9 mouse cellular contexts compared by ENCODE assay signal in genomic region chr12:112742768-112743167, GRCm38 (mm10). TPM values are rescaled to one million over a fixed set of nuclear protein-coding genes. Genes with fewer than 3 reads are reported as not detected.
A peak's percentile ranks its signal among the peaks of the same experiment; 100 is the strongest.
DNase-seq lines count a peak whose midpoint lies in the region; ATAC-seq and TF ChIP-seq lines count a peak whose summit lies in the region.
"Had no signal": no experiment of that assay in that cellular context is flagged by ENCODE, and none has a peak within 500 bp of the region (broad histone marks: within the 10 kb centered on the region; RNA-seq: fewer than 3 reads in every experiment).

No protein-coding gene starts in this region.

- H3K9me3 ChIP-seq in lung, postnatal 0 days (ENCODE audit: low read length): no peaks in the 10 kb centered on the region
- H3K9me3 ChIP-seq in hindbrain, embryonic 14.5 days (ENCODE audit: control insufficient read depth, low read length): no peaks in the 10 kb centered on the region

- H3K4me3 ChIP-seq in lung, postnatal 0 days (ENCODE audit: low read depth, low read length): no peak overlapping the region
- H3K4me3 ChIP-seq in hindbrain, embryonic 14.5 days (replicated peaks; ENCODE audit: low read length): no peak overlapping the region
- no peak overlapping the region for H3K4me3 ChIP-seq in small intestine, adult 2 months (ENCODE audit: low read depth, low read length)

- peak; percentile 3; the same call in 1 of the 2 replicates for ATAC-seq in lung, postnatal 0 days
- ATAC-seq in hindbrain, embryonic 14.5 days (ENCODE audit: low FRiP score): peak; percentile 3; the same call in 1 of the 2 replicates
- no peak for ATAC-seq in erythroid progenitor cell, adult 5-6 weeks (replicated peaks; ENCODE audit: low FRiP score, poor library complexity, severe bottlenecking)

- no peaks in the 10 kb centered on the region for H3K27me3 ChIP-seq in lung, postnatal 0 days (replicated peaks; ENCODE audit: insufficient read depth, low read length)
- no peaks in the 10 kb centered on the region for H3K27me3 ChIP-seq in hindbrain, embryonic 14.5 days (ENCODE audit: control insufficient read depth, insufficient read depth, low read length)
- no peaks in the 10 kb centered on the region for H3K27me3 ChIP-seq in small intestine, adult 2 months (ENCODE audit: control insufficient read depth, insufficient read depth, low read length)

- no peak overlapping the region for H3K27ac ChIP-seq in lung, postnatal 0 days (ENCODE audit: low read length)
- H3K27ac ChIP-seq in hindbrain, embryonic 14.5 days: peak overlapping the region; percentile 45; the same call in 1 of the 2 replicates
- peak overlapping the region; percentile 8; the same call in 1 of the 2 replicates for H3K27ac ChIP-seq in small intestine, adult 2 months (ENCODE audit: insufficient read depth, low read depth, low read length)

- TF ChIP-seq EP300 in lung, postnatal 0 days (IDR thresholded peaks at IDR 0.05): no peak

- TF ChIP-seq CTCF in lung, postnatal 0 days (IDR thresholded peaks at IDR 0.05): no peak
- TF ChIP-seq CTCF in small intestine, adult 2 months (IDR thresholded peaks at IDR 0.05; ENCODE audit: extremely low read depth, insufficient read length, insufficient replicate concordance, low read depth, low read length): no peak

- H3K36me3 ChIP-seq in lung, postnatal 0 days (ENCODE audit: insufficient read depth, low read length): peaks cover 19% of the 10 kb centered on the region; the same call in 1 of the 2 replicates
- peaks cover 66% of the 10 kb centered on the region for H3K36me3 ChIP-seq in hindbrain, embryonic 14.5 days (replicated peaks; ENCODE audit: control insufficient read depth, insufficient read depth)
- H3K36me3 ChIP-seq in small intestine, adult 2 months (ENCODE audit: control insufficient read depth, insufficient read depth, low read length): peaks cover 34% of the 10 kb centered on the region

- DNase-seq in adrenal gland, postnatal 25 days: peak; percentile 1
- no peak for DNase-seq in adrenal gland, adult 2 months
- DNase-seq in lung, postnatal 0 days (ENCODE audit: low spot score): no peak
- no peak for DNase-seq in lung, adult 18-20 months
- DNase-seq in hindbrain, embryonic 14.5 days (ENCODE audit: low spot score): no peak
- no peak for DNase-seq in natural killer cell, adult 2 months (ENCODE audit: low spot score in 2 of 2)

- no peak for TF ChIP-seq POLR2A in small intestine, adult 2 months (IDR thresholded peaks at IDR 0.05; ENCODE audit: low read depth, low read length)

- no peak overlapping the region for H3K4me2 ChIP-seq in lung, postnatal 0 days (replicated peaks; ENCODE audit: low read depth, low read length)
- no peak overlapping the region for H3K4me2 ChIP-seq in hindbrain, embryonic 14.5 days (replicated peaks)

- no peak overlapping the region for H3K9ac ChIP-seq in lung, postnatal 0 days (replicated peaks; ENCODE audit: low read depth)
- H3K9ac ChIP-seq in hindbrain, embryonic 14.5 days: no peak overlapping the region

- WGBS in lung, postnatal 0 days: 59% methylated on average over 6 of the region's 6 CpGs
- WGBS in hindbrain, embryonic 14.5 days: 69% methylated on average over 6 of the region's 6 CpGs
- 52% methylated on average over 6 of the region's 6 CpGs for WGBS in small intestine, adult 2 months

- H3K4me1 ChIP-seq in lung, postnatal 0 days (ENCODE audit: insufficient read depth, low read depth, low read length): no peaks in the 10 kb centered on the region
- peaks cover 10% of the 10 kb centered on the region; the same call in 1 of the 2 replicates for H3K4me1 ChIP-seq in hindbrain, embryonic 14.5 days (replicated peaks; ENCODE audit: control insufficient read depth, insufficient read depth, low read length)
- peaks cover 3% of the 10 kb centered on the region for H3K4me1 ChIP-seq in small intestine, adult 2 months (ENCODE audit: control insufficient read depth, insufficient read depth, insufficient read length, low read length)

RNA-seq across cellular contexts. Expression of gene Pld4, which starts 17.7 kb away (rescaled TPM):
- 6.4 and 6.8 TPM in 2 replicates for total RNA-seq in adrenal gland, postnatal 25 days (2021)
- total RNA-seq in adrenal gland, adult 2 months (2021): 10 to 100 TPM; 10.1 to 13.0 TPM
- 28.0 and 29.5 TPM in 2 replicates for polyA plus RNA-seq in adrenal gland, adult 2 months (2012; rRNA removed)
- polyA plus RNA-seq in lung, postnatal 0 days (2015; fragmentation: Nextera tagmentation; extraction: Ambion mirVana): 19.6 and 23.8 TPM in 2 replicates
- polyA plus RNA-seq in hindbrain, embryonic 14.5 days (2014; fragmentation: Nextera tagmentation; extraction: Ambion mirVana): 7.1 and 7.9 TPM in 2 replicates
- polyA plus RNA-seq in small intestine, adult 2 months (2012; rRNA removed): 21.8 and 28.2 TPM in 2 replicates
- total RNA-seq in erythroid progenitor cell, adult 5-6 weeks (2015; ENCODE audit: low replicate concordance): 20.1 and 29.9 TPM in 2 replicates
- 8.9 and 14.0 TPM in 2 replicates for total RNA-seq in erythroid progenitor cell, adult 5-6 weeks (2017; ENCODE audit: low replicate concordance)

RNA-seq across cellular contexts. Expression of gene Cep170b, which starts 22.5 kb away (rescaled TPM):
- total RNA-seq in adrenal gland, postnatal 25 days (2021): 42.4 and 58.1 TPM in 2 replicates
- total RNA-seq in adrenal gland, adult 2 months (2021): 10 to 100 TPM; 48.8 to 52.1 TPM
- polyA plus RNA-seq in adrenal gland, adult 2 months (2012; rRNA removed): 49.0 and 52.5 TPM in 2 replicates
- 17.5 and 20.8 TPM in 2 replicates for polyA plus RNA-seq in lung, postnatal 0 days (2015; fragmentation: Nextera tagmentation; extraction: Ambion mirVana)
- 39.5 and 41.9 TPM in 2 replicates for polyA plus RNA-seq in hindbrain, embryonic 14.5 days (2014; fragmentation: Nextera tagmentation; extraction: Ambion mirVana)
- polyA plus RNA-seq in small intestine, adult 2 months (2012; rRNA removed): 59.3 and 99.3 TPM in 2 replicates
- 1.3 TPM in 1 of 2 replicates, not detected in the other for total RNA-seq in erythroid progenitor cell, adult 5-6 weeks (2015; ENCODE audit: low replicate concordance)
- total RNA-seq in erythroid progenitor cell, adult 5-6 weeks (2017; ENCODE audit: low replicate concordance): not detected in 2 replicates
- total RNA-seq: monocyte, adult 5-6 weeks had no signal

RNA-seq across cellular contexts. Expression of gene Ahnak2, which starts 59.7 kb away (rescaled TPM):
- total RNA-seq in adrenal gland, postnatal 25 days (2021): 5.1 and 5.7 TPM in 2 replicates
- 10 to 100 TPM in 1 of 2 experiments, 1 to 10 TPM in 1; 3.6 to 10.0 TPM for total RNA-seq in adrenal gland, adult 2 months (2021)
- polyA plus RNA-seq in adrenal gland, adult 2 months (2012; rRNA removed): 1.7 and 2.2 TPM in 2 replicates
- 4.8 and 4.9 TPM in 2 replicates for polyA plus RNA-seq in lung, postnatal 0 days (2015; fragmentation: Nextera tagmentation; extraction: Ambion mirVana)
- 1.9 and 2.5 TPM in 2 replicates for polyA plus RNA-seq in hindbrain, embryonic 14.5 days (2014; fragmentation: Nextera tagmentation; extraction: Ambion mirVana)
- 1.4 and 2.1 TPM in 2 replicates for polyA plus RNA-seq in small intestine, adult 2 months (2012; rRNA removed)
- total RNA-seq in erythroid progenitor cell, adult 5-6 weeks (2015; ENCODE audit: low replicate concordance): 0.36 TPM in 1 of 2 replicates, not detected in the other
- 0.64 TPM in 1 of 2 replicates, not detected in the other for total RNA-seq in erythroid progenitor cell, adult 5-6 weeks (2017; ENCODE audit: low replicate concordance)
